Mouse (Mus musculus): ENCODE data around the gene Tgif2. TPM values are rescaled to one million over a fixed set of nuclear protein-coding genes. Genes with fewer than 3 reads are reported as not detected.
"Not testable (repeated sequence)": the region's sequence is repeated elsewhere in the genome, so short reads cannot be mapped to it uniquely, and the experiment has no call there.

Tgif2 gene
- polyA plus RNA-seq, 2 experiments, result 4.9 to 5.1 TPM

DNA sequence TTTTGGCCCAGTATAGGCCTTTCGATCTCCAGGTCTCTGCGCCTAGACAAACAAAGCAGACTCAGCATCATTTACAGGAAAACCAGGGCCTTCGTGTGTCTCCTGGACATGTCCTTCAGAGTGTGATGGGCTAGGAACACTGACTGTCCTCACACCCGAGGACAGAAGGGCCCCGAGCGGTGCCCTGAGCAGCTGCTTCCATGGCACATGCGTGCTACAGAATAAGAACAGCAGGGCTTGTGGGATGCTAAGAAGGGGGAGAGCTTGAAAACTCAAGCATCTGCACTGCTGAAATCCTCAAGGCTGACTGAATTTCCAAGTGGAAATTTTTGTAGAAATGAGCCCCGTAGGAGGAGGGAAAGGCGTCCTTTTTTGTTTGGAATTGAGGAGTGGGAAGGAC lies 57.2 kb downstream of the Tgif2 start:
- no peak for TF ChIP-seq CTCF (IDR thresholded peaks at IDR 0.05; ENCODE audit: low read depth)
- TF ChIP-seq EP300 (IDR thresholded peaks at IDR 0.05; ENCODE audit: low read depth), result no peak
- peaks cover 17 to 29% of the 10 kb centered on the region in 2 experiments for H3K4me1 ChIP-seq (replicated peaks; ENCODE audit: control insufficient read depth in 2 of 2, insufficient read depth in 2 of 2, low read length in 1 of 2)
- ATAC-seq (ENCODE audit: insufficient read depth) (no peak), DNase-seq (ENCODE audit: low read depth in 3 of 3, low spot score in 3 of 3) (no peak)
- 60% methylated on average over 9 of the region's 9 CpGs for WGBS (ENCODE audit: insufficient replicate concordance)
- H3K9me3 ChIP-seq (ENCODE audit: control insufficient read depth, low read length), result no peaks in the 10 kb centered on the region
- no peaks in the 10 kb centered on the region for H3K36me3 ChIP-seq (replicated peaks; ENCODE audit: control insufficient read depth, insufficient read depth, low read depth)
- H3K9ac ChIP-seq (replicated peaks), result no peak overlapping the region
- no peaks in the 10 kb centered on the region for H3K27me3 ChIP-seq (ENCODE audit: control insufficient read depth, insufficient read depth, low read length)
- no peak overlapping the region for H3K27ac ChIP-seq
- H3K4me3 ChIP-seq (ENCODE audit: insufficient read depth in 1 of 2, low read depth in 2 of 2, low read length in 2 of 2), result no peak overlapping the region
- no peak overlapping the region for H3K4me2 ChIP-seq (ENCODE audit: low read depth)

DNA sequence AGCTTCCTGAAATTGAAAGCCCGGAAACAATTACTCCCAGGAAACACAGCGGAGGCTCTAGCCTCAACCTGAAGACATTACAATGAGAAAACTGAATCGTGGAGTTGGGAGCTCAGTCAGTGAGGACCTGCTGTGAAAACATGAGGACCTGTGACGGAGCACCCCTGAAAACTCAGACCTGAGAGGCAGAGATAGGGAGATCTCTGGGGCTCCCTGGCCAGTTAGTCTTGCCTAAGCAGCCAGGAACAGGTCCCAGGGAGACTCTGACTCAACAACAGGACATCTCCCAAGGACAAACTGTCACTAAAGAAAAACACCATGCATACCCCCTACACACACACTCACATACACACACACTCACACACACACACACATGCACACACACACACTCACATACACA lies 58.6 kb downstream of the Tgif2 start:
- no peaks in the 10 kb centered on the region for H3K27me3 ChIP-seq (ENCODE audit: control insufficient read depth, insufficient read depth, low read length)
- peaks cover 17 to 29% of the 10 kb centered on the region in 2 experiments for H3K4me1 ChIP-seq (replicated peaks; ENCODE audit: control insufficient read depth in 2 of 2, insufficient read depth in 2 of 2, low read length in 1 of 2)
- H3K9ac ChIP-seq (replicated peaks), result no peak overlapping the region; the same call in 1 of the 2 replicates
- H3K9me3 ChIP-seq (ENCODE audit: control insufficient read depth, low read length), result no peaks in the 10 kb centered on the region
- no peak for TF ChIP-seq CTCF (IDR thresholded peaks at IDR 0.05; ENCODE audit: low read depth)
- TF ChIP-seq EP300 (IDR thresholded peaks at IDR 0.05; ENCODE audit: low read depth), result no peak
- no peak overlapping the region for H3K4me3 ChIP-seq (ENCODE audit: insufficient read depth in 1 of 2, low read depth in 2 of 2, low read length in 2 of 2)
- H3K27ac ChIP-seq, result no peak overlapping the region
- no peak for DNase-seq (ENCODE audit: low read depth in 3 of 3, low spot score in 3 of 3)
- no peaks in the 10 kb centered on the region for H3K36me3 ChIP-seq (replicated peaks; ENCODE audit: control insufficient read depth, insufficient read depth, low read depth)
- ATAC-seq (ENCODE audit: insufficient read depth), result peak; percentile 63
- peak overlapping the region; percentile 34 for H3K4me2 ChIP-seq (ENCODE audit: low read depth)
- WGBS (ENCODE audit: insufficient replicate concordance), result 9% methylated on average over 4 of the region's 4 CpGs

DNA sequence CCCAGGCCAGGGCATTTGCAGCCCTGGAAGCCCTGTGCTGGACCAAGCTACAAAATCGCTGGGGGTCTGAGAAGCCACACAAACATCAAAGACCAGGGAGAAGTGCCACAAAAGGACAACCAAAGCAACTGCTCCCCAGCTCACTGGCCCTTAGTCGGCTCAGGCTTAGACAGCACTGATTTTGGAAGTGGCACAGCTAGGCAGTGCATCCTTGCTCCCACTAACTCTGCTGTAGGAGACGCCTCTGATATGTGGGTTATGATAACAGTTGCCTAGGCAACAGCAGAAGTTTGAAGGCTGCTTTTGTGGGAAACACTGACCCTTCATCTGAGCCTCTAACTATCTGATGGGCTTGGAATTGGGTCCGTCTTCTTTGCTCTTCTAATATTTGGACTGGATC lies 59.4 kb downstream of the Tgif2 start:
- Histone ChIP-seq H3K4me2 (ENCODE audit: low read depth) (no peak overlapping the region), H3K4me3 (ENCODE audit: insufficient read depth in 1 of 2, low read depth in 2 of 2, low read length in 2 of 2) (no peak overlapping the region), H3K27me3 (ENCODE audit: control insufficient read depth, insufficient read depth, low read length) (no peaks in the 10 kb centered on the region), H3K4me1 (replicated peaks; ENCODE audit: control insufficient read depth in 2 of 2, insufficient read depth in 2 of 2, low read length in 1 of 2) (peaks cover 15 to 28% of the 10 kb centered on the region in 2 experiments), H3K9ac (replicated peaks) (no peak overlapping the region), H3K27ac (no peak overlapping the region), H3K9me3 (ENCODE audit: control insufficient read depth, low read length) (no peaks in the 10 kb centered on the region), H3K36me3 (replicated peaks; ENCODE audit: control insufficient read depth, insufficient read depth, low read depth) (no peaks in the 10 kb centered on the region)
- no peak for ATAC-seq (ENCODE audit: insufficient read depth)
- no peak for TF ChIP-seq EP300 (IDR thresholded peaks at IDR 0.05; ENCODE audit: low read depth)
- no peak for TF ChIP-seq CTCF (IDR thresholded peaks at IDR 0.05; ENCODE audit: low read depth)
- no peak for DNase-seq (ENCODE audit: low read depth in 3 of 3, low spot score in 3 of 3)
- WGBS (ENCODE audit: insufficient replicate concordance), result 43% methylated on average over 4 of the region's 4 CpGs

DNA sequence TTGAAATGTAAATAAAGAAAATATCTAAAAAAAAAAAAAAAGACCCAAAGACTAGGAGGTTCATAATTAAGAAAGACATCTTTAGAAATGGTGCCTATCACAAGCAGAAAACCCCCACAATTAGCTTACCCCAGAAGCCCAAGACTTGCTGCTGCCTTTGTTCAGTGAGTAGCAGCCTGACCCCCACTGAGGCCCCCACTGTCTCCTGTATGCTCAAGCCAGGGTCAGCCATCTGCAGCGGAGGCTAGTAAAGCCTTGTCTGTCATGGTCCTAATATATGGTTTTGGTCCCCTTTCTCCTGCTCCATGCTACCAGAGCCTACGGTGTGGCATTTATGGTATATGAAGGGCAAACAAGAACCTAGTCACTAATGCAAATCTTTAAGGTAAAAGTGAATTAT lies 61.5 kb downstream of the Tgif2 start:
- Histone ChIP-seq H3K9ac (replicated peaks) (no peak overlapping the region), H3K4me2 (ENCODE audit: low read depth) (no peak overlapping the region), H3K36me3 (replicated peaks; ENCODE audit: control insufficient read depth, insufficient read depth, low read depth) (no peaks in the 10 kb centered on the region), H3K4me1 (replicated peaks; ENCODE audit: control insufficient read depth in 2 of 2, insufficient read depth in 2 of 2, low read length in 1 of 2) (peaks cover 7 to 20% of the 10 kb centered on the region in 2 experiments), H3K4me3 (ENCODE audit: insufficient read depth in 1 of 2, low read depth in 2 of 2, low read length in 2 of 2) (no peak overlapping the region), H3K27ac (no peak overlapping the region), H3K27me3 (ENCODE audit: control insufficient read depth, insufficient read depth, low read length) (no peaks in the 10 kb centered on the region), H3K9me3 (ENCODE audit: control insufficient read depth, low read length) (no peaks in the 10 kb centered on the region)
- TF ChIP-seq CTCF (IDR thresholded peaks at IDR 0.05; ENCODE audit: low read depth) (no peak), EP300 (IDR thresholded peaks at IDR 0.05; ENCODE audit: low read depth) (no peak)
- 68% methylated on average over 2 of the region's 2 CpGs for WGBS (ENCODE audit: insufficient replicate concordance)
- no peak for ATAC-seq (ENCODE audit: insufficient read depth)
- no peak for DNase-seq (ENCODE audit: low read depth in 3 of 3, low spot score in 3 of 3)

DNA sequence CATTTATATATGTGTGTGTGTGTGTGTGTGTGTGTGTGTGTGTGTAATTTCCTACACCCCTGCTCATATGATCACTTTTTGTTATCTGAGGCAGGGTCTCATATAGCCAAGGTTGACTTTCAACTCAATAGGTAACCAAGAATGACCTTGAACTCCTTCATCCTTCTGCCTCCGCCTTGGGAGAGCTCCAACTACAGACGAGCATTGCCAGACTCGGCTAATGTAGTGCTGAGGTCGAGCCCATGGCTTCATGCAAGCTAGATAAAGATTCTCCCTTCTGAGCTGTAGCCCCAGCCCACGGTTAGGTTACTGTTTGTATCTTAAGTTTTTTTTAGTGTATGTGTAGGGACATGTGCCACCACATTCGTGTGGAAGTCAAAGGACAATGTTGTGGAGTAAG lies 62.1 kb downstream of the Tgif2 start:
- H3K4me3 ChIP-seq (ENCODE audit: insufficient read depth in 1 of 2, low read depth in 2 of 2, low read length in 2 of 2), result no peak overlapping the region
- TF ChIP-seq CTCF (IDR thresholded peaks at IDR 0.05; ENCODE audit: low read depth) (no peak), EP300 (IDR thresholded peaks at IDR 0.05; ENCODE audit: low read depth) (no peak)
- ATAC-seq (ENCODE audit: insufficient read depth), result no peak
- DNase-seq (ENCODE audit: low read depth in 3 of 3, low spot score in 3 of 3), result no peak
- WGBS (ENCODE audit: insufficient replicate concordance), result 58% methylated on average over 6 of the region's 6 CpGs
- no peaks in the 10 kb centered on the region for H3K9me3 ChIP-seq (ENCODE audit: control insufficient read depth, low read length)
- H3K27me3 ChIP-seq (ENCODE audit: control insufficient read depth, insufficient read depth, low read length), result no peaks in the 10 kb centered on the region
- no peak overlapping the region for H3K9ac ChIP-seq (replicated peaks)
- H3K36me3 ChIP-seq (replicated peaks; ENCODE audit: control insufficient read depth, insufficient read depth, low read depth), result no peaks in the 10 kb centered on the region
- H3K27ac ChIP-seq, result no peak overlapping the region
- peaks cover 7 to 20% of the 10 kb centered on the region in 2 experiments for H3K4me1 ChIP-seq (replicated peaks; ENCODE audit: control insufficient read depth in 2 of 2, insufficient read depth in 2 of 2, low read length in 1 of 2)
- no peak overlapping the region for H3K4me2 ChIP-seq (ENCODE audit: low read depth)

DNA sequence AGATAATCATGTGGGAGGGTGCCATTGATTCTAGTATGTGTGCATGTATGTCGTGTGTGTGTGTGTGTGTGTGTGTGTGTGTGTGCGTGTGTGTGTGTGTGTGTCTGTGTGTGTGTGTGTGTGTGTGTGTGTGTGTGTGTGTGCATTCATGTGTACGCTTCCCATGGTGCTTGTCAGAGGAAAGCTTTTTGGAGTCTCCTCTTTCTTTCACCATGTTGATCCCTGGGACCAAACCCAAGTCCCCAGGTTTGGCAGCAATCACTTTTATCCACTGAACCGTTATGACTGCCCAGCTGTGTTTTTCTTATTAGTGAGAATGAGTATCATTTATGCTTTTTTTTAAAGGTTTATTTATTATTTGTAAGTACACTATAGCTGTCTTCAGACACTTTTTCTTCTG lies 62.6 kb downstream of the Tgif2 start:
- WGBS (ENCODE audit: insufficient replicate concordance), result 68% methylated on average over 4 of the region's 4 CpGs
- not testable (repeated sequence) for H3K9ac ChIP-seq (replicated peaks); ATAC-seq (ENCODE audit: insufficient read depth); H3K4me2 ChIP-seq (ENCODE audit: low read depth); H3K36me3 ChIP-seq (replicated peaks; ENCODE audit: control insufficient read depth, insufficient read depth, low read depth); H3K4me3 ChIP-seq (ENCODE audit: insufficient read depth in 1 of 2, low read depth in 2 of 2, low read length in 2 of 2); H3K9me3 ChIP-seq (ENCODE audit: control insufficient read depth, low read length); DNase-seq (ENCODE audit: low read depth in 3 of 3, low spot score in 3 of 3); H3K27ac ChIP-seq; H3K27me3 ChIP-seq (ENCODE audit: control insufficient read depth, insufficient read depth, low read length)
- peaks cover 7 to 20% of the 10 kb centered on the region in 2 experiments for H3K4me1 ChIP-seq (replicated peaks; ENCODE audit: control insufficient read depth in 2 of 2, insufficient read depth in 2 of 2, low read length in 1 of 2)

All from liver, embryonic 14.5 days (tissue).